Mouse (Mus musculus) small intestine, adult 2 months (tissue): Measurements from ENCODE around the gene Slc25a28. TPM values are rescaled to one million over a fixed set of nuclear protein-coding genes. Genes with fewer than 3 reads are reported as not detected.

Experiments
- H3K27ac ChIP-seq: fragments of 200-500 bp; 2 replicates; pipeline ENCODE4 v1.5.1; 2012; ENCODE audit warnings: low read depth, low read length, control low read depth, inconsistent platforms; ENCODE audit not compliant: insufficient read depth
- H3K27me3 ChIP-seq: fragments of 200-500 bp; 2 replicates; pipeline ENCODE4 v1.6.1; 2012; ENCODE audit warnings: mild to moderate bottlenecking, moderate library complexity, low read length, inconsistent platforms; ENCODE audit not compliant: control insufficient read depth, insufficient read depth
- H3K36me3 ChIP-seq: fragments of 200-500 bp; 2 replicates; pipeline ENCODE4 v1.6.1; 2012; ENCODE audit warnings: mild to moderate bottlenecking, low read length, control low read depth, inconsistent platforms; ENCODE audit not compliant: control insufficient read depth, insufficient read depth
- H3K4me1 ChIP-seq: fragments of 200-500 bp; 2 replicates; pipeline ENCODE4 v1.6.1; 2012; ENCODE audit warnings: low read length, inconsistent platforms, mixed read lengths; ENCODE audit not compliant: control insufficient read depth, insufficient read depth, insufficient read length
- H3K4me3 ChIP-seq: fragments of 200-500 bp; 2 replicates; pipeline ENCODE4 v1.5.1; 2012; ENCODE audit warnings: low read depth, mild to moderate bottlenecking, control low read depth, inconsistent platforms, low read length, moderate library complexity
- CTCF ChIP-seq: fragments of 200-500 bp; IDR thresholded peaks from 2 replicates; pipeline ENCODE4 v1.5.1; 2012; ENCODE audit warnings: low read depth, mild to moderate bottlenecking, control low read depth, inconsistent platforms, low read length, moderate library complexity, mixed read lengths; ENCODE audit not compliant: insufficient replicate concordance, insufficient read length; ENCODE audit errors: extremely low read depth
- POLR2A ChIP-seq: fragments of 200-500 bp; IDR thresholded peaks from 2 replicates; pipeline ENCODE4 v1.6.1; 2012; ENCODE audit warnings: low read depth, mild to moderate bottlenecking, control low read depth, inconsistent platforms, low read length, moderate library complexity
- WGBS: fragments of 180-500 bp; shearing (Covaris S2); methylation state at CpG from one replicate; pipeline ENCODE4 v1.1.7; 2018; 5-methylcytosine and 5-hydroxymethylcytosine counted together
- polyA plus RNA-seq: library from polyadenylated mRNA; depleted of rRNA; stranded (reverse); fragments of >200 nt; gene quantifications from 2 replicates; pipeline ENCODE4 v1.2.3, GENCODE M21; 2012

The Slc25a28 gene
- polyA plus RNA-seq, 1 experiment, result 74.2 TPM

DNA sequence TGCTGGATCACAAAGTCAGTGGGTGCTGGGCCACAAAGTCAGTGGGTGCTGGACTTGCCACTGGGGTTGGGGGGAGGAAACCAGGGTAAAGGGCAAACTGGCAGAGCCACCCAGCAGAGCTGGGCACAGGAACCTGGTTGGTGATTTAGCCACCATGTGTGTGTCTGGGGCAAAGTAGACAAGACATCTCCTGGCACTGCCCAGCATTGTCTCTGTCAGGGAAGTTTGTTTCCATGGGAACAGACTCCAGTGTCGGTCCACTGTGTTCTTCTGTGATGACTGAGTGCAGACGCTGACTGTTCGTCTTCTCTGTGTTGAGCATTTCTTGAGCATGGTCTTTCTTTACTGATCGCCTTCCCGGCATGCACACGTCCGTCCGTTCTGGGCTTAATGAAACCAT, 34.6 kb upstream of the Slc25a28 start:
- peaks cover 24% of the 10 kb centered on the region for H3K4me1 ChIP-seq
- H3K27ac ChIP-seq, result no peak overlapping the region
- 84% methylated on average over 8 of the region's 8 CpGs for WGBS
- no peak for TF ChIP-seq CTCF
- no peak for TF ChIP-seq POLR2A
- H3K36me3 ChIP-seq, result peaks cover 57% of the 10 kb centered on the region
- no peaks in the 10 kb centered on the region for H3K27me3 ChIP-seq
- H3K4me3 ChIP-seq, result no peak overlapping the region

DNA sequence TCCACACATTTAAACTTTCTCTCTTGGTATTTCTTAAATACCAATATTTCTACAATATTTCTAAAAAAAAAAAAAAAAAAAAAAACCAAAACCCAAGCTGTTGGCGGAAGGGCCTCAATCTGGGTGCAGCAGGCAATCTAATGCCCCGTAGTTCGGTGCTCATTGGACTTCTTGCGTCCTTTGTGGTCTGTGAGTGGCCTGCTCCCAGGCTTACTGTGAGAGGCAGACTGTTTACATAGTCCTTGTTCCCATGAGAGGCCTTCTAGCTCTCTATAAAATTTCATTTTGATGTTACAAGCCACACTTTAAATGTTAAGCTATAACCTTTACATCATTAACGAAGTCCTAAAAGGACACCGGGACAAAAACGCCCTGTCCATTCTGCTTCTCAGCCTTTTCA, 33.5 kb upstream of the Slc25a28 start:
- TF ChIP-seq CTCF, result no peak
- no peak for TF ChIP-seq POLR2A
- H3K4me3 ChIP-seq, result no peak overlapping the region
- peaks cover 24% of the 10 kb centered on the region for H3K4me1 ChIP-seq
- no peak overlapping the region for H3K27ac ChIP-seq
- no peaks in the 10 kb centered on the region for H3K27me3 ChIP-seq
- WGBS, result 91% methylated on average over 7 of the region's 7 CpGs
- H3K36me3 ChIP-seq, result peaks cover 61% of the 10 kb centered on the region

DNA sequence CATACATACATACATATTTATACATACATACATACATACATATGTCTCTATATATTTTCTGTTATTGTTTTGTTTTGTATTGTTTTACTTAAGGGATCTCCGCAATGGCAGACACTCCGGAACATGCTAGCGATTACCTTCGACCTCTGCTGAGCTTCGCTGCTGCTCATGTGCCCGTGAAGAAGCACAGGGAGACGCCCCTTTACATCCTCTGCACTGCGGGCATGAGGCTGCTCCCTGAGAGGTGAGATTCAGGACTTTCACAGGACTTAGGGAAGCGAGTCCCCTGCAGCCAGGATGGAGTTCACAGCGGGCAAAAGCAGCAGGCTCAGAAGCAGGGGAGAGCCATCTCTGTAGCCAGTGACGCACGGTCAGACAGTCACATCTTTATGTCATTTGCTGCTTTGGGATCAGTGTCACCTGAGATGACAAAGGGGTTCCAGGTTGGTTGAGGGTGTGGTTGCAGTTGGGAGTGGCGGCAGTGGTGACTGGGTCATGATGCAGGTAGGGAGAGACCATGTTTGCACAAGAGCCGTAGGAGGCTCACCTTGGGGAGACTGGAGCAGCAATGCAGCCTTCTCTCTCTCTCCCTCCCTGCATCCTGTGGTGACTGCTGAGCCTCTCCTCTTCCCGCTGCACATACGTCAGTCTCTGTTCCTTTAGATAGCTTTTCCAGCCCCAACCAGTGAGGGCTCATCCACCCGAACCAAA, 30.3 kb upstream of the Slc25a28 start:
- Histone ChIP-seq H3K27ac (no peak overlapping the region), H3K27me3 (no peaks in the 10 kb centered on the region), H3K36me3 (peaks cover 72% of the 10 kb centered on the region), H3K4me1 (peaks cover 6% of the 10 kb centered on the region), H3K4me3 (no peak overlapping the region)
- WGBS, result 86% methylated on average over 17 of the region's 17 CpGs
- no peak for TF ChIP-seq POLR2A
- TF ChIP-seq CTCF, result no peak

DNA sequence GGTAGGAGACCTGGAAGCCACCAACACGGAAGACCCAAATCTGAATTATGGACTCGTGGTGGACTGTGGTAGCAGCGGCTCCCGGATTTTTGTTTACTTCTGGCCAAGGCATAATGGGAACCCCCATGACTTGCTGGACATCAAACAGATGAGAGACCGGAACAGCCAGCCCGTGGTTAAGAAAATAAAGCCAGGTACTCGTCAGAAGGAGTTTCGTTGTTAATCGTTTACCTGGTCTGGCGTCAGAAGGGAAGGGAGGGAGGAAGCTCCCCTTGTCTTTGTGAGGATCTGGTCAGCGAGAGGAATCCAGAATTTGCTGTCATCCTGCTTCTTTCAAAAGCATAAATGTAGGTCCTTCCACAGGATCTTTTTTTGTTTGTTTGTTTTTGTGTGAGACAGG, 29.5 kb upstream of the Slc25a28 start:
- 78% methylated on average over 11 of the region's 11 CpGs for WGBS
- peaks cover 6% of the 10 kb centered on the region for H3K4me1 ChIP-seq

DNA sequence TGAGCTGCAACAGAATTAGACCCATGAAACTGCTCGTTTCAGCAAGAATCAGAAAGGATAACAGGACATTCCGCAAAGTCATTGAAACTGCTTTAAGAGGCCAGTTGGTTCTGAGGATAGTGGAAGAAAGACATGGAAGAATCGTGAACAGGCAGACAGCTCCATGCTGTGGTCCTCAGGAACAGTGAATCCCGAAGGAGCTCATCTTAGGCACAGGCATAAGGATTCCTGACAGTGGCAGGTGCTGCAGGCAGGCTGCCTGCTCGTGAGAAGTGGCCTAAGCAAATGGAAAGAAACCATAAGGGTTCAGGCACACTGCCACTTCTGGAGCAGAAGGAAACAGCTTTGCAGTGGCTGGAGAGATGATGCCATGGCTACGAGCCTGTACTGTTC, 25.1 kb upstream of the Slc25a28 start:
- Histone ChIP-seq H3K27ac (no peak overlapping the region), H3K27me3 (no peaks in the 10 kb centered on the region)
- 78% methylated on average over 6 of the region's 6 CpGs for WGBS

More for the DNA sequence above, 29.5 kb upstream of the Slc25a28 start:
- no peaks in the 10 kb centered on the region for H3K27me3 ChIP-seq
- TF ChIP-seq CTCF (no peak), POLR2A (no peak)
- H3K27ac ChIP-seq, result no peak overlapping the region
- H3K4me3 ChIP-seq, result no peak overlapping the region
- peaks cover 77% of the 10 kb centered on the region for H3K36me3 ChIP-seq

DNA sequence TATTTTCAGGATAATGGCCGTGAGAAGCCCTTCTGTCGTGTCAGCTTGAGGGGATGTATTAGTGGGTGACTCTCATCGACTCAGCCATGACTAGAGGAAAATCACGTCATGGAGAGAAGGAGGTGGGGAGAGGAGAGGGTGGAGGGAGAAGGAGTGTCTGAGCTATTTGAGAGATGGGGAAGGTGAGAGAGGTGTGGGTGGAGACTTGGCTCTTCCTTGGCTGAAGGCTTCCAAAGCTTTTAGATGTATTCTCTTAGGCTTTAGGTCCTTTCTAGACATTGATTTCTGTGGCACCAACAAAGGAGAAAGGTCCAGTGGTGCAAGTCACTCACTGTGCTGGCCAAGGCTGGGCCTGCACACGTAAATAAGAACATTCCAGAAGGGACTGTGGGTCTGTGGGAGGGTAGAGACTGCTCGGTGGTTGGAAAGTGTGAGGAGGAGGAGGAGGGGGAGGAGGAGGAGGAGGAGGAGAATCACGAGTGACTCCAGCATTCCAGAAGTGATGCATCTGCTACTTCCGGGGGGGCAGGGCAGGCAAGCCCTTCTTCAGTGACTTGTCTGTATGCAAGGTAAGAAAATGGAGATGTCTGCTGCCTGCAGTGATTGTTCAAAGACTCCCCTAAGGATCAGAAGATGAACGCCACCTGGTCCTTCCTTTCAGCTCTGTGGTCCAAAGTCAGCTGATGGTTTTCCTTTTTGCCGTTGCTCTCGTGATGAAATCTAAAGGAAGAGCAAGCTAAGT, 24.5 kb upstream of the Slc25a28 start:
- Histone ChIP-seq H3K36me3 (peaks cover 42% of the 10 kb centered on the region), H3K27ac (peak overlapping the region; percentile 35), H3K4me1 (peaks cover 18% of the 10 kb centered on the region; the same call in 1 of the 2 replicates), H3K4me3 (no peak overlapping the region), H3K27me3 (no peaks in the 10 kb centered on the region)
- WGBS, result 44% methylated on average over 11 of the region's 11 CpGs
- TF ChIP-seq POLR2A, result no peak
- TF ChIP-seq CTCF, result no peak

More for the DNA sequence above, 25.1 kb upstream of the Slc25a28 start:
- Histone ChIP-seq H3K4me3 (no peak overlapping the region), H3K4me1 (peaks cover 17% of the 10 kb centered on the region), H3K36me3 (peaks cover 47% of the 10 kb centered on the region)
- TF ChIP-seq POLR2A (no peak), CTCF (no peak)

DNA sequence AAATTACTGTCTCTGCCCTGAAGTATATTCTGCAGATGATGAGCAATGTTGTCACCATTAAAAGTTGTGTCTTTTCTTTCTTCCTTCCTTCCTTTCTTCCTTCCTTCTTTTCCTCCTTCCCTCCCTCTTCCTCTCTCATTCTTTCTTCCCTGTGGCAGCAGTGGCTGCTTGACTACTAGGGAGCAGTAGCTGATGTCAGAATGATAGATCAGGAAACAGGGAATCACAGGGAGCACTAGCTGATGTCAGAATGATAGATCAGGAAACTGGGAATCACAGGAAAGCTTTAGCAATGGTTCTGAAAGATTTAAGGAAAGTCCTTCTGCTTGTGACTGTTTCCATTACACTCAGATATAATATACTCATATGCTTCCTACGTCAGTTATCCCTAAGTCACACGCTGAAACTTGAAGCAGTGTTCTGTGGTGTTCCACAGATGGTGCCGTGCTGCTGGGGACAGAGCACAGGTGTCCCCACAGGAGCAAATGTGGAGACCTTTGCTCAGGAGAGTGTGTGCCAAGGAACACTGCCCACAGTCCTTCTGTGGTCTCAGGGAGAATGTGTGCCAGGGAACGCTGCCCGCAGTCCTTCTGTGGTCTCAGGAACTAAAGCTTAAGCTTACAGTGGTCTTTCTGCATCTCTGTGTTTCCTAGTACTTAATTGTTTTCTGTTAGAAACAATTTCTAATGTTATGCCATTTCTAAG, 23.1 kb upstream of the Slc25a28 start:
- 27% methylated on average over 5 of the region's 5 CpGs for WGBS
- Histone ChIP-seq H3K36me3 (peaks cover 39% of the 10 kb centered on the region), H3K4me3 (no peak overlapping the region), H3K27ac (peak overlapping the region; percentile 83), H3K27me3 (no peaks in the 10 kb centered on the region), H3K4me1 (peaks cover 19% of the 10 kb centered on the region)
- no peak for TF ChIP-seq POLR2A
